Mouse (Mus musculus) embryonic facial prominence, embryonic 11.5 days (tissue): ENCODE data around the gene Clcc1. TPM values are rescaled to one million over a fixed set of nuclear protein-coding genes. Genes with fewer than 3 reads are reported as not detected.

ENCODE experiments used
- ATAC-seq: fragments of 200-750 bp; cut with Nextera tagmentation; replicated peaks from 2 replicates; pipeline ENCODE4 v1.8.0; 2017; ENCODE audit warnings: low read depth; ENCODE audit not compliant: insufficient number of reproducible peaks, low FRiP score, low TSS enrichment
- DNase-seq: peaks from one replicate; pipeline ENCODE4 v3.0.0-alpha.2; 2015; ENCODE audit warnings: low spot score
- H3K27ac ChIP-seq: fragments of 300-500 bp; sonication (generic); replicated peaks from 2 replicates; pipeline ENCODE4 v1.5.1; 2014; ENCODE audit warnings: mild to moderate bottlenecking, low read depth, low read length, control low read depth
- H3K27me3 ChIP-seq: fragments of 300-500 bp; sonication (generic); 2 replicates; pipeline ENCODE4 v1.6.1; 2014; ENCODE audit warnings: mild to moderate bottlenecking, low read length, moderate library complexity, mixed read lengths; ENCODE audit not compliant: control insufficient read depth, insufficient read depth
- H3K36me3 ChIP-seq: fragments of 300-500 bp; sonication (generic); replicated peaks from 2 replicates; pipeline ENCODE4 v1.6.1; 2014; ENCODE audit warnings: low read depth, mild to moderate bottlenecking, low read length, moderate library complexity, mixed read lengths; ENCODE audit not compliant: control insufficient read depth, insufficient read depth
- H3K4me1 ChIP-seq: fragments of 300-500 bp; sonication (generic); 2 replicates; pipeline ENCODE4 v1.6.1; 2014; ENCODE audit warnings: low read length, mixed read lengths; ENCODE audit not compliant: control insufficient read depth, insufficient read depth
- H3K4me2 ChIP-seq: fragments of 300-500 bp; sonication (generic); 2 replicates; pipeline ENCODE4 v1.6.1; 2014; ENCODE audit warnings: low read depth, mild to moderate bottlenecking, control low read depth, low read length, moderate library complexity
- H3K4me3 ChIP-seq: fragments of 300-500 bp; sonication (generic); 2 replicates; pipeline ENCODE4 v1.5.1; 2014; ENCODE audit warnings: low read depth, low read length, control low read depth
- H3K9ac ChIP-seq: fragments of 300-500 bp; sonication (generic); replicated peaks from 2 replicates; pipeline ENCODE4 v1.6.1; 2014; ENCODE audit warnings: mild to moderate bottlenecking, control low read depth, low read length
- H3K9me3 ChIP-seq: fragments of 300-500 bp; sonication (generic); replicated peaks from 2 replicates; pipeline ENCODE4 v1.6.1; 2016; ENCODE audit warnings: mild to moderate bottlenecking, low read length, inconsistent platforms, mixed read lengths; ENCODE audit not compliant: control insufficient read depth
- WGBS: fragments of 180-500 bp; shearing (Covaris S2); extraction: QIAGEN DNeasy Blood & Tissue Kit; methylation state at CpG from one replicate; pipeline ENCODE4 v1.1.7; 2014; 5-methylcytosine and 5-hydroxymethylcytosine counted together
- polyA plus RNA-seq: library from polyadenylated mRNA; unstranded; fragments of >200 nt; fragmentation: Nextera tagmentation; extraction: Ambion mirVana; gene quantifications from 2 replicates; pipeline ENCODE4 v1.2.1, GENCODE M21; 2014

Gene Clcc1
- polyA plus RNA-seq, 1 experiment from 2014 or later, result 73.2 TPM

DNA sequence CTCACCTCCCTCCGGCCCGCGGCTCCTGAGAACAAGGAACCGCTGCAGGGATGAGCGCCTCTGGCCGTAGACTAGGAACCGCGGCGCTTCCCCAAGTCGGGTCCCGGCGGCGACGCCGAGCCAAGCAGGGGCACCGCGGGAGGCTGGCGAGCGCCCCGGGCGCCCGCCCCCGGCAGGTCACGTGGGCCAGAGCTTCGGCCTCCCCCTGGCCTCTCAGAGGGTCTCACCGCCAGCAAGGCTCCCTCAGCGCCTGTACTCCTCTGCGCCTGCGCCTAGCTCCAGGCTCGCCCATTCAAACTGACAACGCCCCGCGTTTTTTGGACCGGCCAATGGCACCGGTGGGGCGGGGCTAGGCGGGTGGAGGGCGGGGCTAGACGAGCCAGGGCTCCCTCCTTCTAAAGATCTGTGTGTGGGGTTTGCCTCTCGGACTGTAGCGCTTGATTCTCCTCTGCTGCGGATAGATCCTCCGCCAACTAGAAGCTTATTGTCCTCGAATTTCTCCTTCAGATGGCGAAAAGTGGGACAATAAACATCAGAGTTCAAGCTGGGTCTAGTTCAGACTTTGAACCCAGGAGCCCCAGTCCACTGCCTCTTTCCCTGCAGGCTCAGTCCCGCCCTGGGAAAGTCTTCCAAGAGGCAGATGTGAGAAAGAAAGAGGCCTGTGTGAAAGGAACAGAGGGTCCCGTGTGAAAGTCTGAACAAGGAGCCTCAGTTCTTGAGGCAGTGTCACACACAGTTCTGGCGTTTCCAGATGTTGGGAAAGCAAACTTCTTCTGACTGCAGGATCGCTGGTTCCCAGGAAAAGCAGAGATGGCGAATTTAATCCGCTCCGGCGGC is 68.5 kb downstream of the Clcc1 start, which contains the start of gene Gpsm2:
Gene Gpsm2, minus strand, starts transcription at position 274 of the 837 bp plus-strand sequence.
- DNase-seq (peak; percentile 99), ATAC-seq (peak; percentile 98)
- Histone ChIP-seq H3K4me1 (no peaks in the 10 kb centered on the region), H3K36me3 (no peaks in the 10 kb centered on the region), H3K9ac (peak within 1 kb of the TSS; percentile 84), H3K4me3 (peak within 1 kb of the TSS; percentile 73), H3K9me3 (no peaks in the 10 kb centered on the region), H3K27me3 (no peaks in the 10 kb centered on the region), H3K4me2 (peak within 1 kb of the TSS; percentile 62), H3K27ac (peak within 1 kb of the TSS; percentile 95)
- under 1% methylated on average over 42 of the region's 53 CpGs for WGBS

DNA sequence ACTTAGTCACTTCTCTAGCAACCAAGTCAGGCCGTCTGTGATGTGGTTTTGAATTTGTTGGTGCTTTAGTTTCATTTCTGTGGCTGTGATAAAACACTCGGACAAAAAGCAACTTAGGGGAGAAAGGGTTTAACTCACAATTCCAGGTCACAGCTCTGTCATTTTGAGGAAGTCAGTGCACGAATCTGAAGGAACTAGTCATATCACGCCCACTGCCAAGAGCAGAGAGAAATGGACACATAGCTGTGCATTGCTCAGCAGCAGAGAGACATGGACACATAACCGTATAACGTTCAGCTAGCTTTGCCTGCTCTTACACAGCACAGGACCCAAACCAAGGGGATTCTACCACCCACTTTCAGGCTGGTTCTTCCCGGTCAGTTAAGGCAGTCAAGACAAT is 72.7 kb downstream of the Clcc1 start:
- no peak overlapping the region for H3K9ac ChIP-seq
- no peak overlapping the region for H3K27ac ChIP-seq
- WGBS, result 89% methylated on average over 7 of the region's 7 CpGs
- no peak for ATAC-seq
- H3K4me3 ChIP-seq, result no peak overlapping the region
- no peaks in the 10 kb centered on the region for H3K36me3 ChIP-seq
- H3K27me3 ChIP-seq, result no peaks in the 10 kb centered on the region
- H3K4me2 ChIP-seq, result no peak overlapping the region
- H3K4me1 ChIP-seq, result no peaks in the 10 kb centered on the region
- H3K9me3 ChIP-seq, result no peaks in the 10 kb centered on the region
- DNase-seq, result no peak

DNA sequence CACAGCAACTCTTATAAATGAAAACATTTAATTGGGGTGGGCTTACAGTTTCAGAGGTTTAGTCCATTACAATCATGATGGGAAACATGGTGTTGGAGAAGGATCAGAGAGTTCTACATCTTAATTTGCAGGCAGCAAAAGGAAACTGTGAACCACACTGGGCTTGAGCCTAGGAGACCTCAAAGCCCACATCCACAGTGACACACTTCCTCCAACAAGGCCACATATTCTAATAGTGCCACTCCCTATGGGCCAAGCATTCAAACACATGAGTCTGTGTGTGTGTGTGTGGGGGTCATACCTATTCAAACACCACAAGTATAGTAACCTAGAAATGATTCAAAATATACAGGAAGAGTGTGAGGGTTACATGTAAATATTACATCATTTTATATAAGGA is 73.6 kb downstream of the Clcc1 start:
- ATAC-seq, result no peak
- H3K4me3 ChIP-seq, result no peak overlapping the region
- H3K4me1 ChIP-seq, result no peaks in the 10 kb centered on the region
- no peaks in the 10 kb centered on the region for H3K27me3 ChIP-seq
- no peak overlapping the region for H3K4me2 ChIP-seq
- DNase-seq, result no peak
- H3K9ac ChIP-seq, result no peak overlapping the region
- no peak overlapping the region for H3K27ac ChIP-seq
- H3K9me3 ChIP-seq, result no peaks in the 10 kb centered on the region
- H3K36me3 ChIP-seq, result no peaks in the 10 kb centered on the region

DNA sequence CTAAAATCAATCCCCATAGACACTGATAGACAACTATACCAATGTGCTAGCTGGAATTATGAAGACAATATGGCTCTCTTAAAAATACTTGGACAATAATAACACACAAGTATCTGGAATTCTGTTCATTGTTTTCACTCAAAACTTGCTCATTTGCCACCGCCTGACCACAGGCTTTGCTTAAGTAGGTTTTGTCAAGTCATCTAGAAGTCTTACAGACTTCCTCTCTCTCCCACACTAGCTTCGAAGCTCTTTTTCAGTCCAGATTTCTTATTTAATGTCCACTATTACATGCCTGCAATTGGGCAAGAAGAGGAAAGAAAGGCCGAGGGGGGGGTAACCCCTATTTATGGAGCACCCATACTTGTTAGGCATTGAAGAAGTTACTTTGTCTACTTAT is 74.1 kb downstream of the Clcc1 start:
- Histone ChIP-seq H3K27me3 (no peaks in the 10 kb centered on the region), H3K9me3 (no peaks in the 10 kb centered on the region), H3K4me1 (no peaks in the 10 kb centered on the region), H3K27ac (no peak overlapping the region), H3K4me3 (no peak overlapping the region), H3K4me2 (no peak overlapping the region), H3K9ac (no peak overlapping the region), H3K36me3 (no peaks in the 10 kb centered on the region)
- ATAC-seq (no peak), DNase-seq (no peak)
- WGBS, result 97% methylated on average over 3 of the region's 3 CpGs

Other genes with a start within 250 kb of the Clcc1 start
- gene Celsr2, start 238.4 kb upstream of the Clcc1 start, polyA plus RNA-seq, result 12.4 and 13.5 TPM in 2 replicates
- gene Sars, start 208.7 kb upstream of the Clcc1 start, polyA plus RNA-seq, result 153 TPM in 2 replicates
- not detected in 2 replicates for gene 1700013F07Rik, start 119.8 kb upstream of the Clcc1 start, polyA plus RNA-seq
- gene 5330417C22Rik, start 117.4 kb upstream of the Clcc1 start, polyA plus RNA-seq, result 0.48 and 1.5 TPM in 2 replicates
- 48.2 and 49.6 TPM in 2 replicates for gene Tmem167b, start 91.4 kb upstream of the Clcc1 start, polyA plus RNA-seq
- gene Taf13, start 82.2 kb upstream of the Clcc1 start, polyA plus RNA-seq, result 64.1 and 70.3 TPM in 2 replicates
- 16.9 and 17.2 TPM in 2 replicates for gene Wdr47, start 62.6 kb upstream of the Clcc1 start, polyA plus RNA-seq
- gene Gpsm2, start 68.4 kb downstream of the Clcc1 start, polyA plus RNA-seq, result 99.1 and 99.3 TPM in 2 replicates
- gene Aknad1, start 85.7 kb downstream of the Clcc1 start, polyA plus RNA-seq, result 0.15 and 0.20 TPM in 2 replicates
- gene Stxbp3, start 186.6 kb downstream of the Clcc1 start, polyA plus RNA-seq, result 28.2 and 29.2 TPM in 2 replicates
- gene Fndc7, start 236.1 kb downstream of the Clcc1 start, polyA plus RNA-seq, result not detected in 2 replicates